Mouse (Mus musculus) adrenal gland, postnatal 36 days (tissue): ENCODE data around the gene St6gal1. TPM values are rescaled to one million over a fixed set of nuclear protein-coding genes. Genes with fewer than 3 reads are reported as not detected.
"Not testable (repeated sequence)": the region's sequence is repeated elsewhere in the genome, so short reads cannot be mapped to it uniquely, and the experiment has no call there.

Experiments
- DNase-seq, 2 experiments: peaks; one replicate each; pipeline ENCODE4 v3.0.0; 2021; ENCODE audit warnings: mixed read lengths in 1 of 2
- long read RNA-seq, 2 experiments: library from polyadenylated mRNA; stranded (forward); transcript quantifications; one replicate each; pipeline ENCODE4 v2.0.0; 2021; ENCODE audit warnings: borderline sequencing depth in 2 of 2
- total RNA-seq, 2 experiments: library from RNA; stranded (reverse); gene quantifications; 2 replicates each; pipeline ENCODE4 v1.2.3; 2021

Gene St6gal1
- 10 to 100 TPM; 45.5 to 49.5 TPM for total RNA-seq
- long read RNA-seq, experiment 1, full-length matches to known transcripts: 2 of 19 reads
- long read RNA-seq, experiment 1, partial matches to known transcripts: 12 of 19 reads
- long read RNA-seq, experiment 1, other reads (novel, unspliced or antisense): 5 of 19 reads
- long read RNA-seq, experiment 2, full-length matches to known transcripts: 5 of 9 reads
- long read RNA-seq, experiment 2, partial matches to known transcripts: 2 of 9 reads
- long read RNA-seq, experiment 2, other reads (novel, unspliced or antisense): 2 of 9 reads

GRCm38 (mm10) chr16:23224671-23225068 is at the start of gene St6gal1:
TSS of gene St6gal1 (plus strand) at chr16:23224740.
- peak; percentile 91 for DNase-seq

GRCm38 (mm10) chr16:23174855-23175254 is 49.7 kb upstream of the St6gal1 start:
- DNase-seq: no peak

- DNase-seq: no peak
Measured at GRCm38 (mm10) chr16:23175956-23176355, 48.6 kb upstream of the St6gal1 start.

DNA sequence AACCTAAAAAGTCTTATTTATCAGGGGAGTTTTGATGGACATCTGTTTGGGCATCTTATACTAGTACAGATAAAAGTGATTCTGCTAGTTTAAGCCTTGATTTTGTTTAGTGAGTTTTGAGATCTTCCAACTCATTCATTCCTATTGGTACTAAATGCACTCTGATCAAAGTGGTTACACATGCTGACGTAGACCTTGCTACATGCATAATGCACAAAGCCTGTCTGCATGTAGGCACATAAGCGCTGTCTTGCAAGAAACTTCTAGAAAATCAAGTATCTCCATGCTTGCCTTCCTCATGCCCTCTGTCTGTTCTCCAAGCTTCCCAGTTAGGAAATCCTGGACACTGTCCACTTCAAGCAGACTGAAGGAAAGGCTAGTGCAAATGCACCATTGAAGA is 46.7 kb upstream of the St6gal1 start:
- DNase-seq: no peak

GRCm38 (mm10) chr16:23178796-23179195 is 45.7 kb upstream of the St6gal1 start:
- DNase-seq: no peak

- not testable (repeated sequence) for DNase-seq
Measured at GRCm38 (mm10) chr16:23179436-23179835, 45.1 kb upstream of the St6gal1 start.

DNA sequence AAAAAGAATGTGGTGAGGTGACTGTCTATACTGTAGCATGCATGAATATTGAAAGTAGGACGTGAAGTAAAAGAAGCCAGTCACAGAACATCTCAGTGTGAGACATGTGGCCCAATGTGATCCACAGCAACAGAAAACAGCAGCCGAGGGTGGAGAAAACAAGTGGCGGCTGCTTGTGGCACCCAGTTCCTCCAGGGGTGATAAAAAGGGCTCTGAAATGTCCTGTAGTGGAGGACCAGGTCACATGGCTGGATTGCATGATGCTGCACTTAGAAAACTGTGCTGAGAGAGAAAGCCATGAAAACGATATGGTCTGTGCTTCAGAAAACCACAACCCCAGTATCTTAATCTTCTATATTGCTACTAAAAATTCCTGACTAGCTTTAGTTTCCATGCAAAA is 43.5 kb upstream of the St6gal1 start:
- DNase-seq: no peak

- no peak for DNase-seq
Measured at GRCm38 (mm10) chr16:23181487-23181886, 43.1 kb upstream of the St6gal1 start.

DNA sequence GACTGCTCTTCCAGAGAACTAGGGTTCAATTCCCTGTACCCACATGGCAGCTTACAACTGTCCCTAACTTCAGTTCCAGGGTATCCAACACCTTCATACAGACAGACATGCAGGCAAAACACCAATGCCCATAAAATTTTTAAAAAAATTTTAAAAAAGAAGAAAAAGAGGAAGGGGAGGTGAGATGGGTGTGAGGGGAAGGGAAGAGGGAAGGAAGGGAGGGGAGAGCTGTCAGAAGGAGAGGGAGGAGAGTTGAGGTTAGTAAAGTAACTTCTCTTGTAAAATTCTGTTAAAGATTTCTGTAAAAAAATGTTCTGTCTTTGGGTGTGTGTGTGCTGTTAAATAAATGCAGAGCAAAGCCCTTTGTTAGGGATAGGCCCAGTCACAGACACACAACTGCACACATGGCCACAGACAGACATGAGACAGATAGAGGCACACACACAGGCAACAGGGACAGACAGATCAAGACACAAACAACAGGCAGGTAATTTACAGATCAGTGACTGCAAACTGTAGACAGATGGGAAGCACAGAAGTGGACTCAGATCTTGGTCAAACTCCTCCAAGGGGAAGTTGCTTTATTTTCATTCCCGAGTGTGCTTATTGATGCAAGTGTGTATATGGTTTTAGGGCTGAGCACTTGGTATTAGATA is 42.5 kb upstream of the St6gal1 start:
- DNase-seq: no peak

- DNase-seq: no peak
Measured at GRCm38 (mm10) chr16:23185824-23186223, 38.7 kb upstream of the St6gal1 start.

DNA sequence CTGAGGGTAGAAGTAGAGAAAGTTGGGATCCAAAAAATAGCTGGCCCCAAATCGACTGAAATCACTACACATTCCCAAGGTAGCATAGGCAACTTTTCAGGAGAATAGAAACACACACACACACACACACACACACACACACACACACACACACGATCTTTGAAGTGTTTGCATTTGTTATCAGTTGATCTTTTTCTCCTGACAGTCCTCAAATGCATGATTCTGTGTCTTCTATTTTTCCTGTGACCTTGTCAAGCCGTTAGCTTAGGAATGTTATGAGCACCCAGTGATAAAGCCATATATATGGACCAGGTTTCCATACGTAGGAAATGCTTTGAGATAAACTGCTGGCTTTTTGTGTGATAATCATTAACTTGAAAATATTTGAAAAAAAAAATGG is 38.1 kb upstream of the St6gal1 start:
- DNase-seq: no peak

GRCm38 (mm10) chr16:23187983-23188382 is 36.6 kb upstream of the St6gal1 start:
- DNase-seq: no peak

- no peak for DNase-seq
Measured at GRCm38 (mm10) chr16:23189612-23190011, 34.9 kb upstream of the St6gal1 start.

- no peak for DNase-seq
Measured at GRCm38 (mm10) chr16:23191560-23192242, 32.8 kb upstream of the St6gal1 start.

- DNase-seq: no peak
Measured at GRCm38 (mm10) chr16:23195618-23196017, 28.9 kb upstream of the St6gal1 start.

GRCm38 (mm10) chr16:23196296-23196695 is 28.2 kb upstream of the St6gal1 start:
- no peak for DNase-seq

- no peak for DNase-seq
Measured at GRCm38 (mm10) chr16:23196791-23197190, 27.7 kb upstream of the St6gal1 start.

DNA sequence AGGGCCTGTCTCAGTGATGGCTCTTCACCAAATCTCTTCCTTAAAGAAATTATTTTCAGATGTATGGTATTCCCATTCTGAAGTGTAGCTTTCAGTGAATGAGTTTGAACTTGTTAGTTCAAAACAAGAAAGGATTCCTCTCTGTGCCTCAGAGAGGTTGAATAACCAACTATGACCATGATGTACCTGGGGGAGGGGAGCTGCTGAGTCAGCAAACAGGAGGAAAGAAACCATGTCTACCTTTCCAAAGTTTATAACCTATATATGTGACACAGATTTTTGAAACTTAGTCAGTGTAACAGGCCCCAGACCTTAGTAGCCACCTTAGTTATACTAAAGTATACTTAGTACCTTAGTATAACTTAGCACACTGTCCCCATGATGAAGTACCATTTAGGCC is 23.0 kb upstream of the St6gal1 start:
- no peak for DNase-seq

- DNase-seq: no peak
Measured at GRCm38 (mm10) chr16:23214314-23214713, 10.2 kb upstream of the St6gal1 start.

- no peak for DNase-seq
Measured at GRCm38 (mm10) chr16:23215241-23215900, 9.2 kb upstream of the St6gal1 start.

DNA sequence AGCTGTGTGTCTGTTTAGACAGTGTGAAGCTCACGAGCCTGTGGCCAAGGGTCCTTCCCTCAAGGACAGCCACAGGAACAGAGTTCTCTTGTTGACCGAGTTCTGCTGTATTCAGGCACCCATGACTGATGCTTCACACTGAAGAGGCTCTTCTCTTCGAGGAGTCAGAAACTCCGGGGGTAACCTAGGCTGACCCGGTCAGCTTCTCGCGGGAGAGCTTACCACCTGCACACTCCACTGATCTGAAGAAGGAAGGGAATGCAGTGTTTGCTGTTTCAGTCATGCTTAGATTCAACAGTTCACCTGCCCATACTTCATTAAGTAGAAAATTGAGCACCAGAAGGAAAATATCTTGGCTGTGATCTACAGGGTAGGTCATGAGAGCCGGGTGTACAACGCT is 8.2 kb upstream of the St6gal1 start:
- no peak for DNase-seq

- no peak for DNase-seq
Measured at GRCm38 (mm10) chr16:23218313-23218712, 6.2 kb upstream of the St6gal1 start.
